Mouse (Mus musculus) bone marrow macrophage, adult 2 months (primary cell): ENCODE data around the gene C130026I21Rik.

Experiments
- CTCF ChIP-seq: IDR thresholded peaks from 2 replicates; pipeline ENCODE4 v1.5.1; 2012; ENCODE audit warnings: low read depth, mild to moderate bottlenecking, low read length, moderate library complexity
- POLR2A ChIP-seq: IDR thresholded peaks from 2 replicates; pipeline ENCODE4 v1.6.1; 2012; ENCODE audit warnings: mild to moderate bottlenecking, low read depth, low read length, borderline replicate concordance

DNA sequence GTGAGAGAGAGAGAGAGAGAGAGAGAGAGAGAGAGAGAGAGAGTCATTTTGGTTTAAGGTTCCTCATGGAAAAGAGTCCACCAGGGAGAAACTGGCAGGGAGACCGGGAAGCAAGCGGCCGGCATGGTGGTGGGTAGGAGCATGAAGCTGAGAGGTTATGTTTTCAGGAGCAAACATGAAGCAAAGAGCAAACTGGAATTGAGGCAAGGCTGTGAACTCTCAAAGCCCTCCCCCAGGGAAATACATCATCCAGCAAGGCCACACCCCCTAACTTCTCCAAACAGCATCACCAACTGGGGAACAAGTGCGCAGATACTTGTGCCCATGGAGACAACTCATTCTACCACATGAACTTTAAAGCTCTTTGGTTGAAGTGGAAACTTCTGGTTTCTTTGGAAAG is 326.8 kb downstream of the C130026I21Rik start:
- TF ChIP-seq CTCF (no peak), POLR2A (no peak)
